Mouse (Mus musculus) lung, postnatal 0 days (tissue): ENCODE results near the gene Sipa1l3.

Source experiments
- CTCF ChIP-seq: IDR thresholded peaks from 2 replicates; pipeline ENCODE4 v1.5.1; 2016; ENCODE audit warnings: antibody characterized with exemption, mild to moderate bottlenecking
- EP300 ChIP-seq: IDR thresholded peaks from 2 replicates; pipeline ENCODE4 v1.6.1; 2016; ENCODE audit warnings: antibody characterized with exemption, mild to moderate bottlenecking, control low read depth

GRCm38 (mm10) chr7:29490704-29491470, 27.6 kb downstream of the Sipa1l3 start:
- TF ChIP-seq CTCF (no peak), EP300 (peak; percentile 86)
